Comparison of ENCODE assay signal across 8 mouse cellular contexts in genomic region chr1:106174598-106174997, GRCm38 (mm10). TPM values are rescaled to one million over a fixed set of nuclear protein-coding genes. Genes with fewer than 3 reads are reported as not detected.
DNase-seq lines count a peak whose midpoint lies in the region; ATAC-seq and TF ChIP-seq lines count a peak whose summit lies in the region.
"Had no signal": no experiment of that assay in that cellular context is flagged by ENCODE, and none has a peak within 500 bp of the region (broad histone marks: within the 10 kb centered on the region; RNA-seq: fewer than 3 reads in every experiment).

No protein-coding gene starts in this region.

- intact Hi-C loops in left cerebral cortex, adult 2 months (cut with DNase I), result loop anchor here (2.0 to 5.0 kb wide), 6 partner anchors 58 to 538 kb away; partner anchors contain the start of genes Bcl2 and Zcchc2
- intact Hi-C loops in left cerebral cortex, postnatal 25 days (cut with DNase I), result loop anchor here (2.0 to 10.0 kb wide), 3 partner anchors 66 to 540 kb away; partner anchors contain the start of gene Bcl2

- H3K27me3 ChIP-seq in embryonic facial prominence, embryonic 15.5 days, result no peaks in the 10 kb centered on the region
- no peaks in the 10 kb centered on the region for H3K27me3 ChIP-seq in hindbrain, embryonic 10.5 days (ENCODE audit: insufficient read depth, poor library complexity, severe bottlenecking)
- H3K27me3 ChIP-seq in midbrain, postnatal 0 days (ENCODE audit: insufficient read depth, low read length), result no peaks in the 10 kb centered on the region

- H3K36me3 ChIP-seq in embryonic facial prominence, embryonic 15.5 days, result no peaks in the 10 kb centered on the region
- H3K36me3 ChIP-seq in hindbrain, embryonic 10.5 days, result no peaks in the 10 kb centered on the region
- no peaks in the 10 kb centered on the region for H3K36me3 ChIP-seq in midbrain, postnatal 0 days (ENCODE audit: insufficient read depth, low read length)

- peaks cover 18% of the 10 kb centered on the region for H3K4me1 ChIP-seq in embryonic facial prominence, embryonic 15.5 days
- peaks cover 67% of the 10 kb centered on the region for H3K4me1 ChIP-seq in hindbrain, embryonic 10.5 days (replicated peaks)
- H3K4me1 ChIP-seq in midbrain, postnatal 0 days (ENCODE audit: insufficient read depth, low read length), result peaks cover 3% of the 10 kb centered on the region; the same call in 1 of the 2 replicates

- peak overlapping the region; percentile 67 for H3K4me2 ChIP-seq in embryonic facial prominence, embryonic 15.5 days (replicated peaks)
- H3K4me2 ChIP-seq in midbrain, postnatal 0 days (ENCODE audit: low read depth, low read length, poor library complexity, severe bottlenecking), result peak overlapping the region; percentile 87

- peak overlapping the region; percentile 79 for H3K4me3 ChIP-seq in left cerebral cortex, adult 2 months
- no peak overlapping the region for H3K4me3 ChIP-seq in embryonic facial prominence, embryonic 15.5 days (replicated peaks)
- peak overlapping the region; percentile 94 for H3K4me3 ChIP-seq in hindbrain, embryonic 10.5 days
- H3K4me3 ChIP-seq in midbrain, postnatal 0 days (ENCODE audit: low read depth, low read length), result peak overlapping the region; percentile 95

- no peak for ATAC-seq in embryonic facial prominence, embryonic 15.5 days (ENCODE audit: insufficient number of reproducible peaks, low FRiP score, low TSS enrichment, low read depth)
- ATAC-seq in midbrain, postnatal 0 days (ENCODE audit: low FRiP score), result no peak

- TF ChIP-seq CTCF in left cerebral cortex, adult 2 months (IDR thresholded peaks at IDR 0.05), result no peak
- no peak for TF ChIP-seq CTCF in midbrain, postnatal 0 days (IDR thresholded peaks at IDR 0.05)

- H3K9ac ChIP-seq in embryonic facial prominence, embryonic 15.5 days, result no peak overlapping the region
- H3K9ac ChIP-seq in midbrain, postnatal 0 days (replicated peaks; ENCODE audit: low read length, poor library complexity, severe bottlenecking), result 0 out of 2 replicates have a peak overlapping the region, but pooled peaks have one; percentile 19

- no peaks in the 10 kb centered on the region for H3K9me3 ChIP-seq in embryonic facial prominence, embryonic 15.5 days (replicated peaks)
- H3K9me3 ChIP-seq in hindbrain, embryonic 10.5 days, result no peaks in the 10 kb centered on the region
- no peaks in the 10 kb centered on the region for H3K9me3 ChIP-seq in midbrain, postnatal 0 days (ENCODE audit: low read length)

- no peak for DNase-seq in left cerebral cortex, adult 2 months (ENCODE audit: extremely low spot score in 1 of 2, low spot score in 2 of 2)
- no peak for DNase-seq in left cerebral cortex, postnatal 25 days (ENCODE audit: low spot score in 2 of 2)
- DNase-seq in hindbrain, embryonic 10.5 days (ENCODE audit: low spot score), result no peak
- DNase-seq in midbrain, postnatal 0 days (ENCODE audit: low spot score), result no peak
- DNase-seq in retina, embryonic 14.5 days (ENCODE audit: low spot score), result no peak
- DNase-seq in yolk sac, embryonic 10.5 days (ENCODE audit: low spot score), result no peak
- DNase-seq: kidney, adult 8-10 months had no signal

- peak overlapping the region; percentile 0; the same call in 1 of the 2 replicates for H3K27ac ChIP-seq in left cerebral cortex, adult 2 months
- H3K27ac ChIP-seq in embryonic facial prominence, embryonic 15.5 days (replicated peaks), result no peak overlapping the region
- H3K27ac ChIP-seq in hindbrain, embryonic 10.5 days, result no peak overlapping the region
- H3K27ac ChIP-seq in midbrain, postnatal 0 days (ENCODE audit: low read depth, low read length), result no peak overlapping the region

RNA-seq across cellular contexts. Expression of gene Phlpp1, which starts 3.0 kb away (rescaled TPM):
- total RNA-seq in left cerebral cortex, adult 2 months (2021), result 10 to 100 TPM; 63.1 to 68.4 TPM
- 10 to 100 TPM; 60.2 to 64.6 TPM for total RNA-seq in left cerebral cortex, postnatal 25 days (2021)
- 4.7 and 5.1 TPM in 2 replicates for polyA plus RNA-seq in embryonic facial prominence, embryonic 15.5 days (2015; fragmentation: Nextera tagmentation; extraction: Ambion mirVana)
- 4.8 and 6.8 TPM in 2 replicates for polyA plus RNA-seq in hindbrain, embryonic 10.5 days (2016; fragmentation: Nextera tagmentation; extraction: Ambion mirVana)
- total RNA-seq in midbrain, postnatal 0 days (2014; rRNA removed), result 34.0 and 39.6 TPM in 2 replicates
- polyA plus RNA-seq in midbrain, postnatal 0 days (2015; fragmentation: Nextera tagmentation; extraction: Ambion mirVana), result 5.2 and 5.3 TPM in 2 replicates
